In genomic region chr3:53226223-53226622, GRCm38 (mm10) we compare ENCODE assay signal across 17 mouse cellular contexts.
DNase-seq lines count a peak whose midpoint lies in the region; ATAC-seq and TF ChIP-seq lines count a peak whose summit lies in the region.
"Had no signal": no experiment of that assay in that cellular context is flagged by ENCODE, and none has a peak within 500 bp of the region (broad histone marks: within the 10 kb centered on the region; RNA-seq: fewer than 3 reads in every experiment).

No protein-coding gene starts in this region.

- no peaks in the 10 kb centered on the region for H3K27me3 ChIP-seq in forebrain, embryonic 14.5 days (replicated peaks; ENCODE audit: control insufficient read depth, insufficient read depth, low read length)
- no peaks in the 10 kb centered on the region for H3K27me3 ChIP-seq in forebrain, embryonic 15.5 days
- no peaks in the 10 kb centered on the region for H3K27me3 ChIP-seq in heart, embryonic 16.5 days (ENCODE audit: control insufficient read depth, insufficient read depth, low read length)
- no peaks in the 10 kb centered on the region for H3K27me3 ChIP-seq in limb, embryonic 15.5 days
- H3K27me3 ChIP-seq in limb, embryonic 10.5 days (ENCODE audit: low read depth, poor library complexity, severe bottlenecking): no peaks in the 10 kb centered on the region
- H3K27me3 ChIP-seq: embryonic facial prominence, embryonic 15.5 days had no signal

- 63% methylated on average over 6 of the region's 6 CpGs for WGBS in forebrain, embryonic 14.5 days
- 62% methylated on average over 6 of the region's 6 CpGs for WGBS in forebrain, embryonic 15.5 days
- 63% methylated on average over 6 of the region's 6 CpGs for WGBS in heart, embryonic 16.5 days
- WGBS in limb, embryonic 15.5 days: 57% methylated on average over 6 of the region's 6 CpGs
- WGBS in limb, embryonic 10.5 days: 93% methylated on average over 6 of the region's 6 CpGs

- H3K36me3 ChIP-seq in forebrain, embryonic 14.5 days (ENCODE audit: control insufficient read depth, insufficient read depth, low read length): no peaks in the 10 kb centered on the region
- no peaks in the 10 kb centered on the region for H3K36me3 ChIP-seq in forebrain, embryonic 15.5 days
- H3K36me3 ChIP-seq in heart, embryonic 16.5 days (ENCODE audit: control insufficient read depth, insufficient read depth): no peaks in the 10 kb centered on the region
- H3K36me3 ChIP-seq in limb, embryonic 15.5 days: no peaks in the 10 kb centered on the region
- no peaks in the 10 kb centered on the region for H3K36me3 ChIP-seq in limb, embryonic 10.5 days
- H3K36me3 ChIP-seq: embryonic facial prominence, embryonic 15.5 days; forebrain, embryonic 10.5 days had no signal

- no peak overlapping the region for H3K4me2 ChIP-seq in forebrain, embryonic 14.5 days (ENCODE audit: low read length)
- H3K4me2 ChIP-seq in forebrain, embryonic 15.5 days (replicated peaks): no peak overlapping the region
- H3K4me2 ChIP-seq in heart, embryonic 16.5 days (ENCODE audit: low read depth, low read length): peak overlapping the region; percentile 36
- H3K4me2 ChIP-seq in limb, embryonic 15.5 days: no peak overlapping the region
- H3K4me2 ChIP-seq: embryonic facial prominence, embryonic 15.5 days had no signal

- TF ChIP-seq POLR2A in brain, embryonic 14.5 days (IDR thresholded peaks at IDR 0.05; ENCODE audit: borderline replicate concordance, extremely low read depth, insufficient read depth, insufficient read length, poor library complexity, severe bottlenecking): no peak

- ATAC-seq in forebrain, embryonic 14.5 days: 0 out of 2 replicates have a peak, but pooled peaks have one; percentile 37
- ATAC-seq in forebrain, embryonic 15.5 days (replicated peaks): no peak
- peak; percentile 19; the same call in 1 of the 2 replicates for ATAC-seq in heart, embryonic 16.5 days (replicated peaks; ENCODE audit: extremely low read depth, insufficient read depth, low FRiP score)
- ATAC-seq in limb, embryonic 15.5 days (ENCODE audit: insufficient number of reproducible peaks, low FRiP score, low TSS enrichment, low read depth): no peak

- no peak for DNase-seq in forebrain, embryonic 14.5 days (ENCODE audit: low spot score)
- DNase-seq in heart, postnatal 4 days: no peak
- DNase-seq in limb, embryonic 10.5 days (ENCODE audit: low spot score): no peak
- peak; percentile 45 for DNase-seq in brain, embryonic 14.5 days (ENCODE audit: low read depth)
- DNase-seq in gastrocnemius, adult 18-20 months (ENCODE audit: low spot score): no peak
- DNase-seq: cerebellum, adult 9-11 months; gastrocnemius, postnatal 25 days; kidney, adult 9 months; layer of hippocampus, postnatal 36 days; lung, adult 2 months; right cerebral cortex, postnatal 25 days; thymus, postnatal 14 days had no signal

- H3K4me1 ChIP-seq in forebrain, embryonic 14.5 days (ENCODE audit: control insufficient read depth, insufficient read depth, low read length): no peaks in the 10 kb centered on the region
- 0 out of 2 replicates have a peak, but pooled peaks cover 5% of the 10 kb centered on the region for H3K4me1 ChIP-seq in forebrain, embryonic 15.5 days
- peaks cover 39% of the 10 kb centered on the region for H3K4me1 ChIP-seq in heart, embryonic 16.5 days (ENCODE audit: control insufficient read depth, insufficient read depth, low read length)
- H3K4me1 ChIP-seq in limb, embryonic 15.5 days: peaks cover 39% of the 10 kb centered on the region
- no peaks in the 10 kb centered on the region; the same call in 1 of the 2 replicates for H3K4me1 ChIP-seq in limb, embryonic 10.5 days

- no peaks in the 10 kb centered on the region for H3K9me3 ChIP-seq in forebrain, embryonic 14.5 days (replicated peaks; ENCODE audit: control insufficient read depth, low read length)
- no peaks in the 10 kb centered on the region for H3K9me3 ChIP-seq in forebrain, embryonic 15.5 days
- peaks cover 3% of the 10 kb centered on the region; the same call in 1 of the 2 replicates for H3K9me3 ChIP-seq in heart, embryonic 16.5 days (replicated peaks; ENCODE audit: control insufficient read depth, low read length)
- H3K9me3 ChIP-seq in limb, embryonic 15.5 days: no peaks in the 10 kb centered on the region
- H3K9me3 ChIP-seq in limb, embryonic 10.5 days (replicated peaks): no peaks in the 10 kb centered on the region
- H3K9me3 ChIP-seq: embryonic facial prominence, embryonic 15.5 days; forebrain, embryonic 10.5 days had no signal

- no peak overlapping the region for H3K9ac ChIP-seq in forebrain, embryonic 14.5 days (ENCODE audit: low read length)
- H3K9ac ChIP-seq in forebrain, embryonic 15.5 days (replicated peaks): no peak overlapping the region
- no peak overlapping the region for H3K9ac ChIP-seq in heart, embryonic 16.5 days (ENCODE audit: low read length)
- H3K9ac ChIP-seq in limb, embryonic 15.5 days: no peak overlapping the region
- H3K9ac ChIP-seq: embryonic facial prominence, embryonic 15.5 days had no signal

- no peak for TF ChIP-seq CTCF in brain, embryonic 14.5 days (IDR thresholded peaks at IDR 0.05; ENCODE audit: borderline replicate concordance, extremely low read depth, insufficient read depth, insufficient read length)

- H3K4me3 ChIP-seq in forebrain, embryonic 14.5 days (ENCODE audit: low read depth, low read length): no peak overlapping the region
- no peak overlapping the region for H3K4me3 ChIP-seq in forebrain, embryonic 15.5 days
- H3K4me3 ChIP-seq in heart, embryonic 16.5 days (ENCODE audit: low read length): no peak overlapping the region
- no peak overlapping the region for H3K4me3 ChIP-seq in limb, embryonic 15.5 days
- no peak overlapping the region for H3K4me3 ChIP-seq in limb, embryonic 10.5 days
- H3K4me3 ChIP-seq: embryonic facial prominence, embryonic 15.5 days; forebrain, embryonic 10.5 days had no signal

- no peak overlapping the region for H3K27ac ChIP-seq in forebrain, embryonic 14.5 days (ENCODE audit: low read depth, low read length)
- no peak overlapping the region for H3K27ac ChIP-seq in forebrain, embryonic 15.5 days (replicated peaks)
- H3K27ac ChIP-seq in heart, embryonic 16.5 days (ENCODE audit: low read length): peak overlapping the region; percentile 64
- H3K27ac ChIP-seq in limb, embryonic 15.5 days: peak overlapping the region; percentile 28
- no peak overlapping the region for H3K27ac ChIP-seq in limb, embryonic 10.5 days
- H3K27ac ChIP-seq: embryonic facial prominence, embryonic 15.5 days; forebrain, embryonic 10.5 days had no signal

Comparison
In these comparisons a context has a peak if more than half of its experiments do, and no peak if none do; other contexts are left out.
1. ATAC-seq: peak in forebrain, embryonic 14.5 days (single experiment) and heart, embryonic 16.5 days (single experiment); none in forebrain, embryonic 15.5 days (single experiment) and limb, embryonic 15.5 days (single experiment).
2. H3K27ac ChIP-seq: peak in heart, embryonic 16.5 days (single experiment) and limb, embryonic 15.5 days (single experiment); none in forebrain, embryonic 14.5 days (single experiment), forebrain, embryonic 15.5 days (single experiment) and limb, embryonic 10.5 days (single experiment).